Mouse (Mus musculus) MEL (cell line): ENCODE data around the gene Itpr3.

Source experiments
- CTCF ChIP-seq, 3 experiments: IDR thresholded peaks in 2 of 3; conservative IDR thresholded peaks in 1 of 3; 2 replicates each; pipeline ENCODE4 v1.5.1; 2011 to 2012; ENCODE audit warnings: low read length in 3 of 3, low read depth in 2 of 3, mild to moderate bottlenecking in 2 of 3, improper control_type of control experiment in 1 of 3, inconsistent platforms in 1 of 3, mixed read lengths in 1 of 3, moderate library complexity in 1 of 3; ENCODE audit not compliant: control insufficient read depth in 1 of 3, insufficient read depth in 1 of 3, poor library complexity in 1 of 3, severe bottlenecking in 1 of 3
- KAT2A ChIP-seq: conservative IDR thresholded peaks from 2 replicates; pipeline ENCODE4 v1.6.1; 2012; ENCODE audit warnings: low read depth, low read length, improper control_type of control experiment, inconsistent platforms
- MAZ ChIP-seq: IDR thresholded peaks from 2 replicates; pipeline ENCODE4 v1.6.1; 2012; ENCODE audit warnings: low read depth, mild to moderate bottlenecking, inconsistent platforms, low read length, improper control_type of control experiment
- RAD21 ChIP-seq: IDR thresholded peaks from 2 replicates; pipeline ENCODE4 v1.6.1; 2011; ENCODE audit warnings: mild to moderate bottlenecking, low read depth, low read length, improper control_type of control experiment

- no peak for TF ChIP-seq CTCF (IDR thresholded peaks at IDR 0.05 in 2 of 3, conservative IDR thresholded peaks at IDR 0.05 in 1 of 3; ENCODE audit: control insufficient read depth in 1 of 3, insufficient read depth in 1 of 3, low read depth in 2 of 3, low read length in 3 of 3, poor library complexity in 1 of 3, severe bottlenecking in 1 of 3)
- no peak for TF ChIP-seq KAT2A
- no peak for TF ChIP-seq MAZ
- TF ChIP-seq RAD21: no peak
Observed at GRCm38 (mm10) chr17:27072363-27072762, 15.3 kb downstream of the Itpr3 start.
